Mouse (Mus musculus): ENCODE results near the gene Slc35d2. TPM values are rescaled to one million over a fixed set of nuclear protein-coding genes. Genes with fewer than 3 reads are reported as not detected.

Slc35d2 gene
- polyA plus RNA-seq, 1 experiment from 2014 or later, result 5.5 TPM

DNA sequence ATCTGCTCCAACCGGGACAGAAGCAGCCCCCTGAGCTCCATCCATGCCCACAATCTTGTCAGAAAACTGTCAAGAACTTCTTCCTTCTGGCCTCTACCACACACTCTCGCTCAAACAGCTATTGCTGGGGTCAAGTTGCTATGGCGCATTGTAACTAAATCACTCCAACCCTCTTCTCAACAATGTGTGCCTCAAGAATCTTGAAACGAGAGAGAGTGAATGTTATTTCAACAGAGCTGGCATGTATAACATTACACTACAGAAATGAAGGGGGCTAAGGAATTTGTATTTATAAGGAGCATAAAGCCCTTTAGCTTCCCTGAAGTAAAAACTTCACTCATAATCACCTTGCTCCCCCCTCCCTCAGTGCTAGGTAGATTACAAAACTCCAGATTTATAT lies 2.9 kb downstream of the Slc35d2 start:
- no peak overlapping the region for H3K4me3 ChIP-seq (ENCODE audit: low read length)
- no peaks in the 10 kb centered on the region for H3K9me3 ChIP-seq (ENCODE audit: control insufficient read depth, low read length)
- H3K36me3 ChIP-seq (ENCODE audit: control insufficient read depth, insufficient read depth, low read length), result no peaks in the 10 kb centered on the region
- no peak overlapping the region for H3K27ac ChIP-seq (ENCODE audit: low read depth, low read length)
- no peaks in the 10 kb centered on the region for H3K27me3 ChIP-seq (ENCODE audit: control insufficient read depth, insufficient read depth, low read length)
- H3K4me2 ChIP-seq (replicated peaks; ENCODE audit: low read depth, low read length), result no peak overlapping the region
- no peaks in the 10 kb centered on the region for H3K4me1 ChIP-seq (ENCODE audit: control insufficient read depth, insufficient read depth, low read length)
- H3K9ac ChIP-seq (ENCODE audit: low read depth, low read length), result no peak overlapping the region
- 31% methylated on average over 4 of the region's 4 CpGs for WGBS
- ATAC-seq (ENCODE audit: low FRiP score, low TSS enrichment), result no peak

DNA sequence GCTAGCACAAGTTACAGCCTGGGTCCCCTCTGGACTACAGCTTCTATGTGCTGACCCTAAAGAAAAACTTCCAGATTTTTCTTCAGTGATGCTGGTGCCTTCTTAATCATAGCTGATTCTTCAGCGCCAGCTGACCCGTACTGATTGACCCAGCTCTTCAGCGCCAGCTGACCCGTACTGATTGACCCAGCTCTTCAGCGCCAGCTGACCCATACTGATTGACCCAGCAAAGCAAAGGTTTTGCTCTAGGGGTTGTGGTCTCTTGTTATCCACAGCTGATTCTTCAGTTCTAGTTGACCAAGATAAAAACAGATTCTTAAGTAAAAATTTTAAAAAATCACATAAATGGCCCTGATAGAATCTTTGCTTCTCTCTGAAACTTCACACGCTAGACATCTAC lies 4.3 kb downstream of the Slc35d2 start:
- Histone ChIP-seq H3K9me3 (ENCODE audit: control insufficient read depth, low read length) (no peaks in the 10 kb centered on the region), H3K4me3 (ENCODE audit: low read length) (no peak overlapping the region), H3K36me3 (ENCODE audit: control insufficient read depth, insufficient read depth, low read length) (no peaks in the 10 kb centered on the region), H3K4me2 (replicated peaks; ENCODE audit: low read depth, low read length) (no peak overlapping the region), H3K9ac (ENCODE audit: low read depth, low read length) (no peak overlapping the region), H3K4me1 (ENCODE audit: control insufficient read depth, insufficient read depth, low read length) (no peaks in the 10 kb centered on the region), H3K27ac (ENCODE audit: low read depth, low read length) (no peak overlapping the region), H3K27me3 (ENCODE audit: control insufficient read depth, insufficient read depth, low read length) (no peaks in the 10 kb centered on the region)
- ATAC-seq (ENCODE audit: low FRiP score, low TSS enrichment), result no peak
- WGBS, result 91% methylated on average over 6 of the region's 6 CpGs

DNA sequence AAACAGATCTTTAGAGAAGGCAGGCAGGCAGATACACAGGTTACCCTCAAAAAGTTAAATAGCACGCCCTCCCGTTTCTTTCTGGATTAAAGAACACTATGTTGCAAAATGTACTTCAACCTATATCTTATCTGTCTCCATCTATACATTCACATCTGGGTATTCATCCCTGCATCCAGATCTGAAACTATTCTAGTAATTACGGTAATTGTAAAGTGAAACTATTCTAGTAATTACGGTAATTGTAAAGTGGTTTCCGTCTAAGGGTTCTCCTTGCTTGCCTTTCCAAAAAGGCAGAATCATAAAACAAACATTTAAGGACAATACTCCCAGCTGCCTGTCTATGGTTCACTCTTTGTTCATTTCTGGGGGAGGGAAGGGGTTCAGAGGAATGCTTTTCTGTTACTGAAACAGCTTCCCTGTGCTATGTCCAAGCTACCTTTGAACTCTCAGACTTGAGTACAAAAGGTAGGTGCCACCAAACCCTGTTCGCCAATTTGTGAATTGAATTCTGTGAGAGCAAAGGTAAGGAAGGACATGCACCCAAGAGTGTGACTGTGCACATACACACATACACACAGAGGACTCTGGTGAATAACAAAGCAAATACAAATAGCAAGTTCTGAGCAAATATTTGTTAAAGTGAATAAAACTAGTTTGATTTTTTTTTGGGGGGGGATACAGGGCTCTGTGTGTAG lies 5.5 kb downstream of the Slc35d2 start:
- WGBS, result 42% methylated on average over 6 of the region's 6 CpGs
- H3K4me2 ChIP-seq (replicated peaks; ENCODE audit: low read depth, low read length), result no peak overlapping the region
- H3K27me3 ChIP-seq (ENCODE audit: control insufficient read depth, insufficient read depth, low read length), result no peaks in the 10 kb centered on the region
- no peaks in the 10 kb centered on the region for H3K9me3 ChIP-seq (ENCODE audit: control insufficient read depth, low read length)
- no peak for ATAC-seq (ENCODE audit: low FRiP score, low TSS enrichment)
- no peak overlapping the region for H3K9ac ChIP-seq (ENCODE audit: low read depth, low read length)
- H3K27ac ChIP-seq (ENCODE audit: low read depth, low read length), result no peak overlapping the region
- no peak overlapping the region for H3K4me3 ChIP-seq (ENCODE audit: low read length)
- no peaks in the 10 kb centered on the region for H3K36me3 ChIP-seq (ENCODE audit: control insufficient read depth, insufficient read depth, low read length)
- no peaks in the 10 kb centered on the region for H3K4me1 ChIP-seq (ENCODE audit: control insufficient read depth, insufficient read depth, low read length)

DNA sequence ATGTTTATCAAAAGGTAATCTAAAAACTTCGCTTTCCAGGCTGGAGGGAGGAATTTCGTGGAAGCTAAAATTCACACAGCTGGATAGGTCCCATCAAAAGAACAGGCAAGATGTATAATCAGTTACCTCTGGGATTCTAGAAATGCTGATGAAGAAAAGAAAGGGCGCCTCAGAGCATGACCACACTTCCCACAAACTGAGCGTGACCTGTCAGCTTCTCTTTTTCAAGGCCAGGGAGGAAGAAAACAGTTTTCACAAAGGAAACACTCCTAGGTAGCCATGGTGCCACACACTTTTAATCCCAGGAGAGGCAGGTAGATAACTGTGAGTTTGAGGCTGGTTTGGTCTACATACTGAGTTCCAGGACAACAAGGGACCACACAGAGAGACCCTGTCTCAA lies 8.4 kb downstream of the Slc35d2 start:
- H3K36me3 ChIP-seq (ENCODE audit: control insufficient read depth, insufficient read depth, low read length), result no peaks in the 10 kb centered on the region
- no peak overlapping the region for H3K4me3 ChIP-seq (ENCODE audit: low read length)
- H3K9me3 ChIP-seq (ENCODE audit: control insufficient read depth, low read length), result no peaks in the 10 kb centered on the region
- ATAC-seq (ENCODE audit: low FRiP score, low TSS enrichment), result no peak
- no peak overlapping the region for H3K27ac ChIP-seq (ENCODE audit: low read depth, low read length)
- no peaks in the 10 kb centered on the region for H3K27me3 ChIP-seq (ENCODE audit: control insufficient read depth, insufficient read depth, low read length)
- 74% methylated on average over 4 of the region's 4 CpGs for WGBS
- H3K9ac ChIP-seq (ENCODE audit: low read depth, low read length), result no peak overlapping the region
- H3K4me1 ChIP-seq (ENCODE audit: control insufficient read depth, insufficient read depth, low read length), result no peaks in the 10 kb centered on the region
- H3K4me2 ChIP-seq (replicated peaks; ENCODE audit: low read depth, low read length), result no peak overlapping the region

DNA sequence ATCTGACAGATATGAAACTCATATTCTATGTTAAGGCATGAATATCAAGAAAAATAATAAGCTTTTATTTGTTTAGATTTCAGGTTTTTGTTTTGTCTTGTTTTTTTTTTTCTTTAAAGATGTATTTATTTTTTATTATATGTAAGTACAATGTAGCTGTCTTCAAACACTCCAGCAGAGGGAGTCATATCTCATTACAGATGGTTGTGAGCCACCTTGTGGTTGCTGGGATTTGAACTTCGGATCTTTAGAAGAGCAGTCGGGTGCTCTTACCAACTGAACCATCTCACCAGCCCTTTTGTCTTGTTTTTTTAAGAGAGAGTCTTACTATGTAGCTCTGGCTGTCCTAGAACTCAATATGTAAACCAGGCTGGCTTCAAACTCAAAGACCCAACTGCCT lies 11.7 kb downstream of the Slc35d2 start:
- Histone ChIP-seq H3K27ac (ENCODE audit: low read depth, low read length) (no peak overlapping the region), H3K4me3 (ENCODE audit: low read length) (no peak overlapping the region), H3K36me3 (ENCODE audit: control insufficient read depth, insufficient read depth, low read length) (no peaks in the 10 kb centered on the region), H3K4me1 (ENCODE audit: control insufficient read depth, insufficient read depth, low read length) (no peaks in the 10 kb centered on the region), H3K4me2 (replicated peaks; ENCODE audit: low read depth, low read length) (no peak overlapping the region), H3K27me3 (ENCODE audit: control insufficient read depth, insufficient read depth, low read length) (no peaks in the 10 kb centered on the region), H3K9me3 (ENCODE audit: control insufficient read depth, low read length) (no peaks in the 10 kb centered on the region), H3K9ac (ENCODE audit: low read depth, low read length) (no peak overlapping the region)
- WGBS, result 54% methylated on average over 2 of the region's 2 CpGs
- ATAC-seq (ENCODE audit: low FRiP score, low TSS enrichment), result no peak

DNA sequence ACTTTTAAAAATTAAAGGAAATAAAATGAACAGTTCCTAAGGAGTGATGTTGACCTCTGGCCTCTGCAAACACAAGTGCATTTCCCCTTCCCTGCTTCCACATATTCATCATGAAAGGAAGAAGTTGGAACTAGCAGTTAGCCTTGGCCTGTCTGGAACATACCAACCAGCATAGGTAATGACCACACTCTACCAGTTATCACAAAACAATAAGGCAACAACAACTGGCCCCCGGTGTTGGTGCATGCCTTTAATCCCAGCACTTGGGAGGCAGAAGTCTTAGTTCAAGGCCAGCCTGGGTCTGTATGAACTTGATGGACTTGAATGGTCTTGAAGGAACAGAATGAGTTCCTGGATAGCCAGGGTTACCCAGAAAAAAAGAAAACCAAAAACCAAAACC lies 18.7 kb downstream of the Slc35d2 start:
- Histone ChIP-seq H3K9me3 (ENCODE audit: control insufficient read depth, low read length) (no peaks in the 10 kb centered on the region), H3K4me2 (replicated peaks; ENCODE audit: low read depth, low read length) (no peak overlapping the region), H3K9ac (ENCODE audit: low read depth, low read length) (no peak overlapping the region), H3K36me3 (ENCODE audit: control insufficient read depth, insufficient read depth, low read length) (no peaks in the 10 kb centered on the region), H3K27me3 (ENCODE audit: control insufficient read depth, insufficient read depth, low read length) (no peaks in the 10 kb centered on the region), H3K4me1 (ENCODE audit: control insufficient read depth, insufficient read depth, low read length) (peaks cover 4% of the 10 kb centered on the region; the same call in 1 of the 2 replicates), H3K27ac (ENCODE audit: low read depth, low read length) (no peak overlapping the region), H3K4me3 (ENCODE audit: low read length) (no peak overlapping the region)
- WGBS, result 93% methylated on average over 1 of the region's 1 CpGs
- ATAC-seq (ENCODE audit: low FRiP score, low TSS enrichment), result no peak

DNA sequence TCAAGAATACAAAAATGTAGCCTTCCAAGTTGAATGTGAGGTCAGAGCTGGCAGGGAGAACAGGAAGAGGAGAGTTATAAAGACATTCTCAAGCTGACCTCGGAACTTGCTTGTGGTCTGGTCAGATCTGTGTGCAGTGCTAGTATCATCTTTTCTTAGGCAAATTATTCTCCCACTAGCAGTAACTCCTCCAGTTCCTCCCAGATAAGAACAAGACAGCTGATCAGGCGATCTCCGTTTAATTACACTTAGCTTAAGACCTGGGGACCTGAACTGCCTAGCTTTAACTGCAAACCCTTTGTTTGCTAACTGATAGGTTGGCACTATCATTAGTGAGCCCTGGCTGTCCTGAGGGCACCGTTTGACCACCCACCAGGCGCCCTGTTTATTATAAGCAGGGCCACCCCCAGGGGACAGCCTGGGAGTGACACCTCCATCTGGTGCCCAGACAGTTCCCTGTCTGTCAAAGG lies 20.8 kb downstream of the Slc35d2 start:
- no peaks in the 10 kb centered on the region for H3K27me3 ChIP-seq (ENCODE audit: control insufficient read depth, insufficient read depth, low read length)
- no peak overlapping the region for H3K4me2 ChIP-seq (replicated peaks; ENCODE audit: low read depth, low read length)
- no peak overlapping the region for H3K27ac ChIP-seq (ENCODE audit: low read depth, low read length)
- ATAC-seq (ENCODE audit: low FRiP score, low TSS enrichment), result no peak
- H3K9me3 ChIP-seq (ENCODE audit: control insufficient read depth, low read length), result no peaks in the 10 kb centered on the region
- H3K4me1 ChIP-seq (ENCODE audit: control insufficient read depth, insufficient read depth, low read length), result peaks cover 4% of the 10 kb centered on the region; the same call in 1 of the 2 replicates
- no peaks in the 10 kb centered on the region for H3K36me3 ChIP-seq (ENCODE audit: control insufficient read depth, insufficient read depth, low read length)
- no peak overlapping the region for H3K9ac ChIP-seq (ENCODE audit: low read depth, low read length)
- WGBS, result 14% methylated on average over 5 of the region's 5 CpGs
- H3K4me3 ChIP-seq (ENCODE audit: low read length), result no peak overlapping the region

DNA sequence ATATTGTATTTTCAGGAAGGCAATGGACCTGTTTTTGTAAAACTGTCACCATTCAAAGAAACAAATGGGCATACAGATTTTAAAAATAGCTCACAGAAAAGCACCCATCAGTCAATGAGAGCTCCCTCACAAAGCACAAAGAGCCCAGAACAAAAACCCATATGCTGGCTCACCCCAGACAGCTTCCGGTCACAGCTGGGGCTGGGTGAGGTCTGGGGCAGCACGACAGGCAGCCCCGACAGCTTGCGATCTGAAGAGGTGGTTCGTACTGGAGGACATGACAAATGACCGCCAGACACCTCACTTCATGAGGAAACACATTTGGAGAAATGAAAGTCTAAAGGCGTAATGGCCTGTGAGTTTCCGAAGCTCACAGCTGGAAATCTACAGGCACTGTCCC lies 21.6 kb downstream of the Slc35d2 start:
- WGBS, result 27% methylated on average over 8 of the region's 8 CpGs
- H3K36me3 ChIP-seq (ENCODE audit: control insufficient read depth, insufficient read depth, low read length), result no peaks in the 10 kb centered on the region
- H3K4me3 ChIP-seq (ENCODE audit: low read length), result no peak overlapping the region
- ATAC-seq (ENCODE audit: low FRiP score, low TSS enrichment), result no peak
- no peak overlapping the region for H3K4me2 ChIP-seq (replicated peaks; ENCODE audit: low read depth, low read length)
- no peak overlapping the region for H3K27ac ChIP-seq (ENCODE audit: low read depth, low read length)
- no peak overlapping the region for H3K9ac ChIP-seq (ENCODE audit: low read depth, low read length)
- peaks cover 4% of the 10 kb centered on the region; the same call in 1 of the 2 replicates for H3K4me1 ChIP-seq (ENCODE audit: control insufficient read depth, insufficient read depth, low read length)
- no peaks in the 10 kb centered on the region for H3K27me3 ChIP-seq (ENCODE audit: control insufficient read depth, insufficient read depth, low read length)
- no peaks in the 10 kb centered on the region for H3K9me3 ChIP-seq (ENCODE audit: control insufficient read depth, low read length)

DNA sequence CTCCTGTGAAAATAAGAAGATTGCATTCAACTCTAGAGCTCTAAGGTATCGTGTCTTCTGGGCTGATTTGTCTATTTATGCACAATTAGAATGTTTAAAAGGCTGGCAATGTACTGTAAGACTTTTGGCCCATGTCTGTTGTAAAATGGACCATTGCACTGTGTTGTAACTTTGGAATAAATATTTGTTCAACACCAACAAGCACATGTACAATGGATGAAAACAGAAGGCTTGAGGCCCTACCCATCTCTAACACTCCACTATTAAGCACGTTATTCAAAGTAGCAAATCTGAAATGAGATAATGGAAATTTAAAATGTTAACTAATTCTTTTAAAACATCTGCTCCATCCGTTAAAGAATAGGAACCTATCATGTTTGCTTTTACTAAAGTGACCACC lies 22.1 kb downstream of the Slc35d2 start:
- 75% methylated on average over 3 of the region's 3 CpGs for WGBS

More for the DNA sequence above, 22.1 kb downstream of the Slc35d2 start:
- Histone ChIP-seq H3K9ac (ENCODE audit: low read depth, low read length) (no peak overlapping the region), H3K27me3 (ENCODE audit: control insufficient read depth, insufficient read depth, low read length) (no peaks in the 10 kb centered on the region), H3K4me1 (ENCODE audit: control insufficient read depth, insufficient read depth, low read length) (peaks cover 4% of the 10 kb centered on the region; the same call in 1 of the 2 replicates), H3K9me3 (ENCODE audit: control insufficient read depth, low read length) (no peaks in the 10 kb centered on the region), H3K4me3 (ENCODE audit: low read length) (no peak overlapping the region), H3K27ac (ENCODE audit: low read depth, low read length) (no peak overlapping the region), H3K4me2 (replicated peaks; ENCODE audit: low read depth, low read length) (no peak overlapping the region), H3K36me3 (ENCODE audit: control insufficient read depth, insufficient read depth, low read length) (no peaks in the 10 kb centered on the region)
- ATAC-seq (ENCODE audit: low FRiP score, low TSS enrichment), result no peak
